Mouse (Mus musculus): ENCODE measurements around the gene Lcp1.
A peak's percentile ranks its signal among the peaks of the same experiment; 100 is the strongest.

GRCm38 (mm10) chr14:75188521-75188920, 57.6 kb downstream of the Lcp1 start:
- TF ChIP-seq POU5F1 (IDR thresholded peaks at IDR 0.05; ENCODE audit: borderline replicate concordance, low read length) (no peak), CTCF (conservative IDR thresholded peaks at IDR 0.05; ENCODE audit: low read length) (peak; percentile 66)

All from E14TG2a.4 (cell line).